Mouse (Mus musculus): ENCODE data around the gene Trpc3. TPM values are rescaled to one million over a fixed set of nuclear protein-coding genes. Genes with fewer than 3 reads are reported as not detected.
A peak's percentile ranks its signal among the peaks of the same experiment; 100 is the strongest.

The Trpc3 gene
- 0.06 and 0.28 TPM in 2 replicates for polyA plus RNA-seq (2015; fragmentation: Nextera tagmentation; extraction: Ambion mirVana)

DNA sequence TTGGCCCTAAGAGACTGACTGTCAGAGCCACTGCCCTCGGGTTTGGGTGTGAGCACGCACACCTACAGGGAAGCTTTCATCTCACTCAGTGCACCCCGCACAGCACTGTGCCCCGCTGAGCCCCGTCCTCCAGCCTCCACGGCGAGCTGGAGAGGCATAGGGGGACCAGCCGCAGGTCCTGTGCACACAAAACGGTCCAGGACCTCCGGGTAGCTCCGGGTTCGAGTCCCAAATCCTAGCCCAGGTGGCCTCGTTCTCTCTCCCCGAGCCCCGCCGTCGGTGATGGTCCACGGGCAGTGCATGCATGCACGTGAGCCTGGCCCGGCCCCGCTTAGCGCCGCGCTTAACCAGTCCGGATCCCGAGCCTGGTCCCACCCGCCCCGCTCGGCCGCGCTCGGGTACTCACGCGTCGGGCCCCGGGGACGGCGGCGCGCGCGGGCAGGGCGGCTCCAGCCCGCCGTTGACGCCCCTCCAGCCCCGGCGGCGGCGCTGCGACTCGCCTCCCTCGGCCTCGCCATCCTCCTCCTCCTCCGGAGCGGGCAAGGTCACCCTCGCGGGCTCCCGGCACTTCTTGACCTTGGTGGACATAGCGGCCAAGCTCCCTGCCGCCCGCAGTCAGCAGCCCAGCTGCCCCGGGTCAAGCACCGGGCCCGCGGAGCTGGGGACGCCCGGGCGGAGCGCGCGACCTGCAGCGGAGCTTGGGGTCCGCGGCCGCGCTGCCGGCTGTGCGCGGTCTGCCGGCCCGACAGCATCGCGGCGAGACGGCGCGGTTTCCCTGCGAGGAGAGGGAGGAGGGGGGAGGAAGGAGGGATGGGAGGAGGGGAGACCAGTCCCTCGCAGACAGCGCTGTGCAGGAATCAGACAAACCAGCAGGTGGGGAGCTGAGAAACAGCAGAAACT lies at the start of gene Trpc3:
Trpc3 (minus strand) TSS at position 776 of the 900 bp plus-strand sequence.
- H3K36me3 ChIP-seq (ENCODE audit: control insufficient read depth, insufficient read depth), result no peaks in the 10 kb centered on the region
- no peak within 1 kb of the TSS for H3K9ac ChIP-seq (ENCODE audit: low read depth, low read length)
- peaks cover 32% of the 10 kb centered on the region for H3K27me3 ChIP-seq (ENCODE audit: control insufficient read depth, insufficient read depth, low read depth, low read length)
- H3K4me1 ChIP-seq (ENCODE audit: control insufficient read depth, low read depth, low read length), result no peaks in the 10 kb centered on the region
- 0 out of 2 replicates have a peak, but pooled peaks have one; percentile 32 for ATAC-seq (ENCODE audit: low read depth)
- H3K4me3 ChIP-seq (ENCODE audit: low read depth, low read length), result peak within 1 kb of the TSS; percentile 57
- H3K9me3 ChIP-seq (replicated peaks; ENCODE audit: control insufficient read depth, low read length), result no peaks in the 10 kb centered on the region
- WGBS (ENCODE audit: insufficient replicate concordance), result 1% methylated on average over 83 of the region's 91 CpGs
- no peak within 1 kb of the TSS for H3K27ac ChIP-seq (ENCODE audit: low read length)
- peak within 1 kb of the TSS; percentile 70 for H3K4me2 ChIP-seq (ENCODE audit: low read depth, low read length)

DNA sequence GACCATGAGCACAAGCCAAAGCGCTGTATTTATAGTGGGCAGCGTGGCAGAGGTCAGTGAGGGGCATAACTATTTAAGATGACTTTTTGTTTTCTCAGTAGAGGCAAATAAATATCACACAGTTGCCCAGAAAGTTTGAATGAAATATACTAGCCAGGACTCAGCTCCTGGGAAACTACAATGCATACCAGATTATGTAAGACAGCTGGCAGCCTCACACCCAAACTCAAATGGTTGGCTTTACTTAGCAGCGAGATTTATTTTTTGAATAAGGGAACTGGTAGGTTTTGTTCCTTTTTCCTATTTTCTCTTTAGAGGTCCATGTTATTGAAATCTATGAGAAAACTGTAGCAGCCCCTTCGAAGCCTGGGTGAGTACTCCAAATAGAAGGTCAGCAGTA lies 48.1 kb upstream of the Trpc3 start:
- Histone ChIP-seq H3K4me1 (ENCODE audit: control insufficient read depth, low read depth, low read length) (no peaks in the 10 kb centered on the region), H3K9ac (ENCODE audit: low read depth, low read length) (no peak overlapping the region), H3K4me2 (ENCODE audit: low read depth, low read length) (no peak overlapping the region), H3K27me3 (ENCODE audit: control insufficient read depth, insufficient read depth, low read depth, low read length) (no peaks in the 10 kb centered on the region), H3K4me3 (ENCODE audit: low read depth, low read length) (no peak overlapping the region), H3K27ac (ENCODE audit: low read length) (no peak overlapping the region), H3K36me3 (ENCODE audit: control insufficient read depth, insufficient read depth) (no peaks in the 10 kb centered on the region), H3K9me3 (replicated peaks; ENCODE audit: control insufficient read depth, low read length) (no peaks in the 10 kb centered on the region)
- no peak for ATAC-seq (ENCODE audit: low read depth)
- WGBS (ENCODE audit: insufficient replicate concordance), result 44% methylated on average over 4 of the region's 4 CpGs

DNA sequence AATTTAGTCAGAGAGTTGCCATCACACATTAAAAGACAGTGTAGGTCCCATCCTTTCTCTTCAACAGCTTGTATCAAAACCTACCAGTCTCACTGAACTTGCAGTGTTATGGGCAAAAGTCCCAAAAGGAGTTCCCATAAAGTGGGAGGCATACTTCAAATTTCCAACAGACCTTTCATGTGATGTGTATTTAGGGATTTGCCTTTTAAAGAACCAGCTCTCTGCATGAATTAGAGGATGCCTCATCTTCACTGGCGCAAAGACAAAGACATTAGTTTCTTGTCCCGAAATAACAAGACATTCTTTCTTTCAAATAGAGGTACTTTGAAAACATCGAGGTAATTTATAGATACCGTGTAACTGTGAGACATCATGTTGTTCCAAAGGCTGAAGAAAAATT lies 43.1 kb upstream of the Trpc3 start:
- Histone ChIP-seq H3K27me3 (ENCODE audit: control insufficient read depth, insufficient read depth, low read depth, low read length) (no peaks in the 10 kb centered on the region), H3K36me3 (ENCODE audit: control insufficient read depth, insufficient read depth) (no peaks in the 10 kb centered on the region), H3K4me3 (ENCODE audit: low read depth, low read length) (no peak overlapping the region), H3K9me3 (replicated peaks; ENCODE audit: control insufficient read depth, low read length) (no peaks in the 10 kb centered on the region), H3K4me1 (ENCODE audit: control insufficient read depth, low read depth, low read length) (no peaks in the 10 kb centered on the region), H3K9ac (ENCODE audit: low read depth, low read length) (no peak overlapping the region), H3K27ac (ENCODE audit: low read length) (no peak overlapping the region), H3K4me2 (ENCODE audit: low read depth, low read length) (no peak overlapping the region)
- 71% methylated on average over 4 of the region's 4 CpGs for WGBS (ENCODE audit: insufficient replicate concordance)
- ATAC-seq (ENCODE audit: low read depth), result no peak

DNA sequence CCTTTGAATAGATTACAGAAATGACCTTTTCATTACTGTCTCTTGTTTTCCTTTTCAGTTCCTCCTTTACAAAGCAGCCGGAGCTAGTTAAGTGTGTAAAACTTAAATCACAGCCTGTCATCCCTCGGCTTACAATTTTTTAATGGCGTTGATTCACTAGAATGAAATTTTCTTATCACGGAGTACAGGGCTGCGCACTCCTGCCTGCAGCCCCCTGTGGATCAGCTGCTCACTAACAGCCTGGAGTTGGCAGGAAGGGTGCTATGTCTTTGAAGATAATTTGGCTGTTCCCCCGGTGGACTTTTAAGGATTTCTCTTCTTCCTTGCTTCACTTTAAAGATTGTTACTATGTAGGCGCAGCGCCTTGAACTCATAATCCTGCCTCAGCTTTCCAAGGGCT lies 36.6 kb upstream of the Trpc3 start:
- WGBS (ENCODE audit: insufficient replicate concordance), result 60% methylated on average over 8 of the region's 8 CpGs
- H3K9ac ChIP-seq (ENCODE audit: low read depth, low read length), result no peak overlapping the region
- H3K36me3 ChIP-seq (ENCODE audit: control insufficient read depth, insufficient read depth), result no peaks in the 10 kb centered on the region
- no peaks in the 10 kb centered on the region for H3K4me1 ChIP-seq (ENCODE audit: control insufficient read depth, low read depth, low read length)
- no peak overlapping the region for H3K27ac ChIP-seq (ENCODE audit: low read length)
- H3K4me2 ChIP-seq (ENCODE audit: low read depth, low read length), result no peak overlapping the region
- H3K9me3 ChIP-seq (replicated peaks; ENCODE audit: control insufficient read depth, low read length), result no peaks in the 10 kb centered on the region
- no peak overlapping the region for H3K4me3 ChIP-seq (ENCODE audit: low read depth, low read length)
- no peak for ATAC-seq (ENCODE audit: low read depth)
- no peaks in the 10 kb centered on the region for H3K27me3 ChIP-seq (ENCODE audit: control insufficient read depth, insufficient read depth, low read depth, low read length)

DNA sequence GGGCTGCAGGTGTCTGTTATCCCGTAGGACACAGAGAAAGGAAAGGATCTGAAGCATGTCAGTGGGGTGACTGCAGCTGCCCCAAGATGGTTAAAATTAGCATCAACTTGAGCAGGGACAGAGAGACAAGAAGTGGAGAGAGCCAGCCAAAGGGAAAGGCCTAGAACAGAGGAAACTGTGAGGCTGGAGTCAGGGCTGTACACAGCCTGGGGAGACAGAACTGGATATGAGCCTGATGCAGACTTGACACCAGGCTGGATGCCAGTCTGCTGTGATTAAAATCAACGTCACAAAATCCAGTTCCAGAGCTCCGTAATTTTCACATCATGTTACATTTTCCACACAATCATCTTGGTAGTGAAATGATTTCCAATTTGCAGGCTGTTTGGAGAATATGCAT lies 31.9 kb upstream of the Trpc3 start:
- no peaks in the 10 kb centered on the region for H3K9me3 ChIP-seq (replicated peaks; ENCODE audit: control insufficient read depth, low read length)
- no peaks in the 10 kb centered on the region for H3K36me3 ChIP-seq (ENCODE audit: control insufficient read depth, insufficient read depth)
- no peaks in the 10 kb centered on the region for H3K27me3 ChIP-seq (ENCODE audit: control insufficient read depth, insufficient read depth, low read depth, low read length)
- 45% methylated on average over 3 of the region's 3 CpGs for WGBS (ENCODE audit: insufficient replicate concordance)
- H3K9ac ChIP-seq (ENCODE audit: low read depth, low read length), result no peak overlapping the region
- no peak for ATAC-seq (ENCODE audit: low read depth)
- no peak overlapping the region for H3K27ac ChIP-seq (ENCODE audit: low read length)
- H3K4me3 ChIP-seq (ENCODE audit: low read depth, low read length), result no peak overlapping the region
- H3K4me2 ChIP-seq (ENCODE audit: low read depth, low read length), result no peak overlapping the region
- no peaks in the 10 kb centered on the region for H3K4me1 ChIP-seq (ENCODE audit: control insufficient read depth, low read depth, low read length)

DNA sequence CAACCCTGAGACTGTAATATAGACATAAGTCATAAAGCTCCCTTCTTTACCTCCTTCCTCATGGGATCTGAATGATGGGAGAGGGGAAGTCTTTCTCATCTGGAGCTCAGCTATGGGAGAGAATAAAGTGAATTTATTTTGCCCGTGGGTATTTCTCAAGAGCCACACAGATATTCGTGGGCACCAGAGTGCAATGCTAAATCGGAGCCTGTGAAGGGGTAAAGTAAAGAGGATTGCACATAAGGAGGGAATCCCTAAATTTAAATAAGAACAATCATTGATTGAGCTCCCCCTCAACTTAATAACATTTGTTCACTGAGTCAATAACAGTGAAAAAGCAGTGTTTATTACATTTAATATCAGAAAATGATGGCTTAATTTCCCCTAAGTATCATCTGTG lies 19.6 kb upstream of the Trpc3 start:
- no peaks in the 10 kb centered on the region for H3K9me3 ChIP-seq (replicated peaks; ENCODE audit: control insufficient read depth, low read length)
- no peak overlapping the region for H3K27ac ChIP-seq (ENCODE audit: low read length)
- 61% methylated on average over 3 of the region's 3 CpGs for WGBS (ENCODE audit: insufficient replicate concordance)
- no peaks in the 10 kb centered on the region for H3K27me3 ChIP-seq (ENCODE audit: control insufficient read depth, insufficient read depth, low read depth, low read length)
- no peaks in the 10 kb centered on the region for H3K36me3 ChIP-seq (ENCODE audit: control insufficient read depth, insufficient read depth)
- H3K4me3 ChIP-seq (ENCODE audit: low read depth, low read length), result no peak overlapping the region
- H3K4me1 ChIP-seq (ENCODE audit: control insufficient read depth, low read depth, low read length), result no peaks in the 10 kb centered on the region
- ATAC-seq (ENCODE audit: low read depth), result no peak
- H3K4me2 ChIP-seq (ENCODE audit: low read depth, low read length), result no peak overlapping the region
- no peak overlapping the region for H3K9ac ChIP-seq (ENCODE audit: low read depth, low read length)

DNA sequence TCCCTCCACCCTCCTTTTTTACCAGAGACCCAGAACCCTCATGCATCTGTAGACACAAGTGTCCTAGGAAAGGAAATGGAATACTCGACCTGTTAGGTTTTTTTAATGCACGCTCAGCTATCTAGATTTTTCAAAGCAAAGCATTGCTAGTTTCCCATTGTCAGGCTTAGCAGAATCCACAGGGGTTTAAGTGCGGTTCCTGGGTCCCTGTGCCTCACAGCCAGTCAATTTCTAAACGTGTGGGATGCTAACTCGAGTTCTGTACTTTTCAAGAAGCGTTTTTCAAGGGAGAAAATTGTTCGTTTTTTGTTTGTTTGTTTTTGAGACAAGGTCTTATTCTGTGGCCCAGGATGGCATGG lies 304 bp upstream of the Trpc3 start:
- H3K36me3 ChIP-seq (ENCODE audit: control insufficient read depth, insufficient read depth), result no peaks in the 10 kb centered on the region
- WGBS (ENCODE audit: insufficient replicate concordance), result 11% methylated on average over 7 of the region's 7 CpGs
- H3K9ac ChIP-seq (ENCODE audit: low read depth, low read length), result no peak overlapping the region
- H3K27ac ChIP-seq (ENCODE audit: low read length), result no peak overlapping the region
- H3K4me1 ChIP-seq (ENCODE audit: control insufficient read depth, low read depth, low read length), result no peaks in the 10 kb centered on the region
- peak overlapping the region; percentile 57 for H3K4me3 ChIP-seq (ENCODE audit: low read depth, low read length)
- H3K9me3 ChIP-seq (replicated peaks; ENCODE audit: control insufficient read depth, low read length), result no peaks in the 10 kb centered on the region
- H3K4me2 ChIP-seq (ENCODE audit: low read depth, low read length), result peak overlapping the region; percentile 70
- H3K27me3 ChIP-seq (ENCODE audit: control insufficient read depth, insufficient read depth, low read depth, low read length), result peaks cover 32% of the 10 kb centered on the region
- no peak for ATAC-seq (ENCODE audit: low read depth)

DNA sequence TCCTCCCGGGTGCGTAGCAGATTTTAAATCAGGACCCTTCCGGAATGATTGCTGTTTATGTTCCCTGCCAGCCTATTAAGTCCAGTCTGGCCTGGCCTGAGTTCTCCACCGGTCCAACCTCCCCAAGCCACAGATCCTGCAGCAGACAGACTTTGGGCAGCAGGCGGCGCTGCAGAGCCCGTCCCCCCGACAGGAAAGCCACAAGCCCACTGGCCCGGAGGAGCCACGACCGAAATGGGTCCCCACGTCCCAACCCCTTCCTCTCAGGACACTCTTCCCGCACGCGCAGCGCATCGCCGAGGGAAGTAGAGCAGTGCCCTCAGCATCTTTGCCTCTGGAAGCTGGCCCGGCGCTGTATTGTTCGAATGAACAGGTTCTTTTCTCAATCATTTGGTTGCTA lies 1.1 kb downstream of the Trpc3 start:
- H3K9ac ChIP-seq (ENCODE audit: low read depth, low read length), result no peak overlapping the region
- no peaks in the 10 kb centered on the region for H3K9me3 ChIP-seq (replicated peaks; ENCODE audit: control insufficient read depth, low read length)
- H3K27ac ChIP-seq (ENCODE audit: low read length), result no peak overlapping the region
- no peaks in the 10 kb centered on the region for H3K36me3 ChIP-seq (ENCODE audit: control insufficient read depth, insufficient read depth)
- H3K27me3 ChIP-seq (ENCODE audit: control insufficient read depth, insufficient read depth, low read depth, low read length), result peaks cover 32% of the 10 kb centered on the region
- WGBS (ENCODE audit: insufficient replicate concordance), result 2% methylated on average over 21 of the region's 21 CpGs
- peak overlapping the region; percentile 70 for H3K4me2 ChIP-seq (ENCODE audit: low read depth, low read length)
- ATAC-seq (ENCODE audit: low read depth), result 0 out of 2 replicates have a peak, but pooled peaks have one; percentile 16
- peak overlapping the region; percentile 57 for H3K4me3 ChIP-seq (ENCODE audit: low read depth, low read length)
- no peaks in the 10 kb centered on the region for H3K4me1 ChIP-seq (ENCODE audit: control insufficient read depth, low read depth, low read length)

DNA sequence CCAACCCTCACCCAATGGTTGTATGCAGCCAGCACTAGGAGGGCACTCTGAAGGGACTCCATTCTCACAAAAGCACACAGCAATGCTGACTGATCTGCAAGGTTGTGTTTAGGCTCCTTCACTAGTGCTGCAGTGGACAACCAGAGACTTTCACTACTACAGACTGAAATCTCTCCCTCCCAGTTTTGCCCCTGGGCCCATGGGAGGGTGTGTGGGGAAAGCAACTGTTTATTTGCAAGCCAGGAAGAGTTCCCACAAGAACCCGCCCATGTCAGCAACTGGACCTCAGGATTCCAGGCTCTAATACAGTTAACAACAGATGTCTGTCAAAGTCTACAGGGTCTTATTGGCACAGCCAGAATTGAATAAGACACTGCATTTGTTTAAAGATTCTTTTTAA lies 14.1 kb downstream of the Trpc3 start:
- Histone ChIP-seq H3K27ac (ENCODE audit: low read length) (no peak overlapping the region), H3K36me3 (ENCODE audit: control insufficient read depth, insufficient read depth) (no peaks in the 10 kb centered on the region), H3K4me3 (ENCODE audit: low read depth, low read length) (no peak overlapping the region), H3K9ac (ENCODE audit: low read depth, low read length) (no peak overlapping the region), H3K4me2 (ENCODE audit: low read depth, low read length) (no peak overlapping the region), H3K27me3 (ENCODE audit: control insufficient read depth, insufficient read depth, low read depth, low read length) (no peaks in the 10 kb centered on the region), H3K9me3 (replicated peaks; ENCODE audit: control insufficient read depth, low read length) (no peaks in the 10 kb centered on the region), H3K4me1 (ENCODE audit: control insufficient read depth, low read depth, low read length) (no peaks in the 10 kb centered on the region)
- 47% methylated on average over 1 of the region's 1 CpGs for WGBS (ENCODE audit: insufficient replicate concordance)
- ATAC-seq (ENCODE audit: low read depth), result no peak
